Mouse (Mus musculus) spleen, adult 12 weeks (tissue): ENCODE results near the gene Sp9.

Source experiments
- DNase-seq: peaks from one replicate; pipeline ENCODE4 v3.0.0; 2022; ENCODE audit warnings: low spot score

The Sp9 gene

DNA sequence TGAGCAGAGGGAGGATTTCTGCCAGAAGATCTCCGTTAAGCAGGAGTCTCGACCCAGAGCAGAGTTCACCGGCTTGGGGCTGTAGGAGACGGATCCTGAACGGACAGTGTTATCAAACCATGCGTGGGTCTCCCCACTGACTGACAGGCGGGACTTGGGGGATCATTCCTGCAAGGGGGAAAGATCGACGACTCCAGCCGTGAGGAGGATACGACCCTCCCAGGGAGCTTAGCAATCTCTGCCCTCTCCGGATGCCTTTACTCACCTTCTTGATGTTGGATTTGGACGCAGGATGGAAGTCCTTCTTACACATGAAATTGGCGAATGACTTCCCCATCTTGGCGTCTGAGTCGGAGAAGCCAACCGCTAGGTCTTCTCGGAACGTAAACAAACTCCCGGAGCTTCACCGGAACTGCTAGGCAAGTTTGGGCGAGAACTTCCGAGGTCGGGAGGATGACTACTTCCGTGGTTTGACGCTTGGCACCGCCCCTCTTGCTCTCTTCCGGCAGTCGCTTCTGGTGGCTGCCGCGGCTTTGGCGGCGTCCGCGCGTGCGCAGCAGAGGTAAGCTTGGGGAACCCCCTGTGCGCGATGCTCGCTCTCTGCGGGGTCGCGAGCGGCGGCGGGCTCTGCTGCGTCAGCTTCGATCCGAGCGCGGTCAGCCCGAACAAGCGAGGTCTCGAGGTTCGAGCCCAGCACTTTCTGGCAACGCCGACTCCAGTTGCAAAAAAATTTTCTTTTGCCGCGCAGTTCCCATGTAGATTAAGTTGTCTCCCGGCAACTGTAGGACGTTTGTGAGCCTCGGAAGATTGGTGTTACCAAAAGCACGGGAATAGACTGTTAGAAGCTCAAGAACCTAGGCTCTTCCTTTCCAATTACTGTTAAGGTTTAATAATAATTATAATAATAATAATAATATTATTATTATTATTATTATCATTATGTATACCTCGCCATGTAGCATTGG is 40.7 kb downstream of the Sp9 start, which contains the start of the genes Scrn3 and Cir1:
TSS of gene Scrn3 (plus strand) at position 450 of the 965 bp plus-strand sequence.
TSS of gene Cir1 (minus strand) at position 550 of the 965 bp plus-strand sequence.
- DNase-seq, result peak; percentile 88

DNA sequence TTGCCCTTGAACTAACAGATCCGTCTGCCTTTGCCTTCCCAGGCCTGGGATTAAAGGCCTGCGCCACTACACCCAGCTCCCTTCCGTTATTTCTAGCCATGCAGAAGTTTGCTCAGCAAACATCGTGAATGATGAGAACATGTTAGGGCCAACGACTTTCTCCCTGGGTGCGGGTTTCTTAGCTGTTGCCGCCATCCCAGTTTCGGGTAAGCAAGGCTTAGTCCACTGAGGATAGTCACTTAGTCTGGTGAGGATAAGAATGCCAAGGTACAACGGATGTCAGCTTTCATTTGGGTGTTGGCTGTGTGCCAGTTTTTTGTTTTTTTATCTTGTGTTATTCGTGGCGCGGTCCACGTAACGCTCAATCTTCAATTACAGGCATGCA is 41.4 kb downstream of the Sp9 start:
- DNase-seq, result peak; percentile 64

DNA sequence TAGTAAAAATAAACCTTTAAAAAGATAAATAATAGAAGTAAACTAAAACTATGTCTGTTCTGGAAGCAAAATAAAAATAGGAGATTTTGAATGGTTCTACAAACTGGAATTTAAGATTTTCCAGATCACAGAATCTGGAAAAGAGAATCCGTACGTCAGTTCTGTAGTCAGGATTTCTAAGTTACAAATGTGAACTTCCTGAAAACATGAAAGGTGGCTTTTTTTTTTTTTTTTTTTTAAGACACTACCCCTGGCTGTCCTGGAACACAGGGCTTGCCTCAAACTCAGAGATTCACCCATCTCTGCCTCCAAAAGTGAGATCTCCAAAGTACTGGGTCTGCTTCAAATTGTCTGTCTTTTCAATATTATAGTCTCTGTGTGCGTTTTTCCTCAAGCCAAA is 42.6 kb downstream of the Sp9 start:
- no peak for DNase-seq

DNA sequence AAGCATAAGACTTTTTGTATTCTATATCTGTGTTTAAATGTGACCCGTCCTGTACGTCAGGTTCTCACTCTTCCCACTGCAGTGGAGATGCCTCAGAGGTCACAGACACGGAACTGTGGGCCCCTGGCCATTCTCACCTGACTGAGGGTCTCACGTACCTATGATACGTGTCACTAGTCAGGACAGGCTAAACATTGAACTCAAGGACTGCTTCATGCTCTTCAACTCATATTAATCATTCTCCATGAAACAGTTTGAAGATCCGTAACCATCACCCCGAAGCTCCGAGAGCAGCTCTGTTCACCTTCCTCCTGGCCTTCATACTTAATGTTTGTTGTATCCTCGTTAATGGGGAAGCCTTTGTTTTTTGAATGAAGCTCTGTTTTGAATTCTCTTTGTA is 45.7 kb downstream of the Sp9 start:
- DNase-seq, result no peak

DNA sequence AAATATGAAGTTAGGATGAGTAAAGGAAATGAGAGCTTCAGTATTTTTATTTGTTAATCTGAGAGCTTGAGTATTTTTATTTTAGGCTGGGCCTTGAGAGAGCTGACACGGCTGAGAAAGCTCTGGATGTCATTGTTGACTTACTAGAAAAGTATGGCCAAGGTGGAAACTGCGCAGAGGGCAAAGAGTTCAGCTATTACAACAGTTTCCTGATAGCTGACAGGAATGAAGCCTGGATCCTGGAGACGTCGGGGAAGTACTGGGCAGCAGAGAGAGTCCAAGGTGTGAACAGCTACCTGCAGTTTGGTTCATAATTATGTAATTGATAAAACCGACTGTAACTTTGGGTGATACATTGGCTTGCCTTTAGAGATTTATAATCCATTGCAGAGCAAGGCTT is 47.5 kb downstream of the Sp9 start:
- DNase-seq, result no peak

DNA sequence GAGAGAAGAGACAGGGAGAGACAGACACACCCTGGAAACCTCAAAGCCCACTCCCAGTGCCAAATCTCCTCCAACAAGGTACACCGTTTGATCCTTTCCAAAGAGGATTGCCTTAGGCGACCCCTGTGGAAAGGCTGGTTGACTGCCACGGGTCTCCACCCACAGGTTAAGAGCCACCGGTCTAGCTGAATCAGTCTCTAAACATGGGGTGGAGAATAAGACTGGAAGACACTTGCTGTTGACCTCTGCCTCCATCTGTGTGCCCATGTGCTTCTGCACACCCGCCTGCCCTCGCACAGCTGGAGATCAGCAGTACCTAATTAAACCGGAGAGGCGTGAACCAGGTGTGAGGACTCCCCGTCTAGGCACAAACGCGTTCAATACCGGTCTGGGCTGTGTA is 51.3 kb downstream of the Sp9 start:
- DNase-seq, result no peak

DNA sequence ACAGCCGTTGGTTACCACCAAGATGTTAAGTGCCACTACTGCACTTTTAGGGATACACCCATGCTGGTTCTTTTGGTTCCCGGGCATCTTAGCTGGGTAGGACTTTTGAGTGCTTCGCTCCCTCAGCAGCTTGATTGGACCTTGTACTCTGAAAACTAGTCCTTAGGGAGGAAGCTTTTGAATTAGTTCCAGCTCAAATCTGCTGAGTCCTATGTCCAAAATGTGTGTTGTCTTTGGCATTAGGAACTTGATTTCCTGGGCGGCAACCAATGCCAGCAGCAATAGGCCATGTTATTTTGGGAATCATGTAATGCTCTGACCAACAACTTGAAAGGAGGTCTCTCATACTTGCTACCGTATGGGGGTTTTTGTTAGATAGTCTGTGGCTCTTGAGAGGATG is 54.1 kb downstream of the Sp9 start:
- DNase-seq, result no peak
